Mouse (Mus musculus) embryonic facial prominence, embryonic 11.5 days (tissue): ENCODE data around the gene Abcg4. TPM values are rescaled to one million over a fixed set of nuclear protein-coding genes. Genes with fewer than 3 reads are reported as not detected.
A peak's percentile ranks its signal among the peaks of the same experiment; 100 is the strongest.

Source experiments
- ATAC-seq: fragments of 200-750 bp; cut with Nextera tagmentation; replicated peaks from 2 replicates; pipeline ENCODE4 v1.8.0; 2017; ENCODE audit warnings: low read depth; ENCODE audit not compliant: insufficient number of reproducible peaks, low FRiP score, low TSS enrichment
- DNase-seq: peaks from one replicate; pipeline ENCODE4 v3.0.0-alpha.2; 2015; ENCODE audit warnings: low spot score
- H3K27ac ChIP-seq: fragments of 300-500 bp; sonication (generic); replicated peaks from 2 replicates; pipeline ENCODE4 v1.5.1; 2014; ENCODE audit warnings: mild to moderate bottlenecking, low read depth, low read length, control low read depth
- H3K27me3 ChIP-seq: fragments of 300-500 bp; sonication (generic); 2 replicates; pipeline ENCODE4 v1.6.1; 2014; ENCODE audit warnings: mild to moderate bottlenecking, low read length, moderate library complexity, mixed read lengths; ENCODE audit not compliant: control insufficient read depth, insufficient read depth
- H3K36me3 ChIP-seq: fragments of 300-500 bp; sonication (generic); replicated peaks from 2 replicates; pipeline ENCODE4 v1.6.1; 2014; ENCODE audit warnings: low read depth, mild to moderate bottlenecking, low read length, moderate library complexity, mixed read lengths; ENCODE audit not compliant: control insufficient read depth, insufficient read depth
- H3K4me1 ChIP-seq: fragments of 300-500 bp; sonication (generic); 2 replicates; pipeline ENCODE4 v1.6.1; 2014; ENCODE audit warnings: low read length, mixed read lengths; ENCODE audit not compliant: control insufficient read depth, insufficient read depth
- H3K4me2 ChIP-seq: fragments of 300-500 bp; sonication (generic); 2 replicates; pipeline ENCODE4 v1.6.1; 2014; ENCODE audit warnings: low read depth, mild to moderate bottlenecking, control low read depth, low read length, moderate library complexity
- H3K4me3 ChIP-seq: fragments of 300-500 bp; sonication (generic); 2 replicates; pipeline ENCODE4 v1.5.1; 2014; ENCODE audit warnings: low read depth, low read length, control low read depth
- H3K9ac ChIP-seq: fragments of 300-500 bp; sonication (generic); replicated peaks from 2 replicates; pipeline ENCODE4 v1.6.1; 2014; ENCODE audit warnings: mild to moderate bottlenecking, control low read depth, low read length
- H3K9me3 ChIP-seq: fragments of 300-500 bp; sonication (generic); replicated peaks from 2 replicates; pipeline ENCODE4 v1.6.1; 2016; ENCODE audit warnings: mild to moderate bottlenecking, low read length, inconsistent platforms, mixed read lengths; ENCODE audit not compliant: control insufficient read depth
- WGBS: fragments of 180-500 bp; shearing (Covaris S2); extraction: QIAGEN DNeasy Blood & Tissue Kit; methylation state at CpG from one replicate; pipeline ENCODE4 v1.1.7; 2014; 5-methylcytosine and 5-hydroxymethylcytosine counted together
- polyA plus RNA-seq: library from polyadenylated mRNA; unstranded; fragments of >200 nt; fragmentation: Nextera tagmentation; extraction: Ambion mirVana; gene quantifications from 2 replicates; pipeline ENCODE4 v1.2.1, GENCODE M21; 2014

The Abcg4 gene
- polyA plus RNA-seq, 1 experiment from 2014 or later: 1.6 TPM

DNA sequence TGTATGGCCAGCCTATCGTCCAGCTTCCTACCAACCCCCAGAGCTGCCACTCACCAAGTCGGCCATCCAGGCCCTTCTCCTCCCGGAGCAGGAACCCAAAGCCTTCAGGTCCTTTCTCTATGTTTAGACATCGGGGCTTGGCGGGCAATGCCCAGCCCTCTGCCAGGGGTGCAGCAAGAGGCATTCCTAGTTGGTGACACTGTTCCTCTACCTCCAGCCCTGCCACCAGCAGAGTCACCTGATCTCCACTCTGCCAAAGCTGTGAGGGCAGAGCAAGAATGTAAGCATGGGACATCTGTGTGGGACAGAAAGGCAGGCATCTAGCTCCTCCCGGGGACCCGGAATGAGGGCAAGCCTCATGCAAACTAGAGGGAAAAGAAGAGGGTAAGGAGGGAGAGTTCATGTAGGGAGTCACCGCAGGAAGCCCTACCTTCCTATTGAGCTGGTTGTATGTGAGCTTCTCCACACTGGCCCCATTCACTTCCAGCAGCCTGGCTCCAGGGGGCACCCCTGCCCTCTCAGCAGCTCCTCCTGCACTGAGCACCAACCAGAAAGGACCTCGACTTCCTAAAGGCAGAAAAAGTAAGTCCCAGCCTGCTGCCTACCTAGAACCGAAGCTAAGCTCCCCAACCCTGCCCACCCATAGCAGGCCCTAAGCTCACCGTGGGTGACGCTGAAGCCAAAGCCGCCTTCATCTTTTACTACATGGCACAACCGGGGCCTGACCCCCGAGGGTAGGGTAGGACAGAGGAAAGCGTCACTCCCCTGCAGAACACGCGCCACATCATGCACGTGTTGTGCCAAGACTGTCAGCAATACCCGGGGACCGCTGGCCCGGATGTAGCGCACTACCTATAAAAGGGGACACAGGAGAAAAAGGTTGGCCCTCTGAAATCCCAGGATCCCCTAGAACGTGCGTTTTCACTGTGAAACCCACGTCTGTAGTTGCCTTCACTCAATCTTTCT is 39.0 kb downstream of the Abcg4 start:
- ATAC-seq: peak; percentile 78
- Histone ChIP-seq H3K9ac (no peak overlapping the region), H3K4me3 (no peak overlapping the region), H3K4me1 (no peaks in the 10 kb centered on the region), H3K36me3 (no peaks in the 10 kb centered on the region), H3K27me3 (no peaks in the 10 kb centered on the region), H3K27ac (no peak overlapping the region), H3K4me2 (no peak overlapping the region; the same call in 1 of the 2 replicates), H3K9me3 (no peaks in the 10 kb centered on the region)
- WGBS: 45% methylated on average over 26 of the region's 26 CpGs
- DNase-seq: peak; percentile 64

DNA sequence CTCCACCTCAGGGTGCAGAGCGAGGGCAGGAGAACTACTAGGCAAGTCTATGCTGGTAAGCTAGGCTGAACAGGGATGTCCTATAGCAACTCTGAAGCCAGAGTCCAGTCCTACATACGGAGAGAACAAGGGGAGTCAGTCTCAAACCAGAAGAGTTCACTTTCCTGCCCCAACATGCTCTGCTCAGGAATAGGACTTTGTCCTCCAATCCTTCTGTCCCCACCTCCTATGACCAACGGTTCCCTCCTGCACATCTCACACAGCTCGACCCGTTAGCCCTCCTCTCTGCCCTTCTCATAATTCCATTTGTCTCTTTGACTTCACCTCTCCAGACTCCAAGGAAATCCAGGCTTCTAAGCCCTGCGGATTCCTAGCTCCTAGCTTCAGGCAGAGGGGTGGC is 40.5 kb downstream of the Abcg4 start:
- Histone ChIP-seq H3K9me3 (no peaks in the 10 kb centered on the region), H3K4me1 (no peaks in the 10 kb centered on the region), H3K27me3 (no peaks in the 10 kb centered on the region), H3K36me3 (no peaks in the 10 kb centered on the region), H3K9ac (no peak overlapping the region), H3K4me2 (no peak overlapping the region), H3K27ac (no peak overlapping the region), H3K4me3 (no peak overlapping the region)
- no peak for DNase-seq
- ATAC-seq: no peak
- WGBS: 84% methylated on average over 6 of the region's 6 CpGs

DNA sequence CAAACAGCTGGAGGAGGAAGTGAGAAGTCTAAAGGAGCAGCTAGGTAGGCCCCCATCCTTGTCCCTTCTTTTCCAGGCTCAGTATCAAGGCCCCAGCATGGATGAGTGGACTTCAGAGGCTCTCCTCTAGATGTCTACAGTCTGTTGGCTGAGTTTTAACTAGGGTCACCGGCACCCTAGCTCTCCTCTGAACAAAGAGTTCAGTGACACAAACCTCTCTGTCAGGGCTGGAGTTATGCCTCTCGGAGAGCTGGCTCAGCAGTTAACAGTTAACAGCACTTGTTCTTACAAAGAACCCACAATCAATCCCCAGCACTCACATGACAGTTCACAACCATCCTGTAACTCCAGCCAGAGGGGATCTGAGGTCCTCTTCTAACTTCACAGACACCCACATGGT is 44.8 kb downstream of the Abcg4 start:
- H3K4me3 ChIP-seq: no peak overlapping the region
- DNase-seq: no peak
- H3K27me3 ChIP-seq: no peaks in the 10 kb centered on the region
- H3K4me2 ChIP-seq: no peak overlapping the region
- no peak overlapping the region for H3K27ac ChIP-seq
- H3K9ac ChIP-seq: no peak overlapping the region
- H3K36me3 ChIP-seq: no peaks in the 10 kb centered on the region
- ATAC-seq: no peak
- no peaks in the 10 kb centered on the region for H3K4me1 ChIP-seq
- no peaks in the 10 kb centered on the region for H3K9me3 ChIP-seq
- 32% methylated on average over 2 of the region's 2 CpGs for WGBS

DNA sequence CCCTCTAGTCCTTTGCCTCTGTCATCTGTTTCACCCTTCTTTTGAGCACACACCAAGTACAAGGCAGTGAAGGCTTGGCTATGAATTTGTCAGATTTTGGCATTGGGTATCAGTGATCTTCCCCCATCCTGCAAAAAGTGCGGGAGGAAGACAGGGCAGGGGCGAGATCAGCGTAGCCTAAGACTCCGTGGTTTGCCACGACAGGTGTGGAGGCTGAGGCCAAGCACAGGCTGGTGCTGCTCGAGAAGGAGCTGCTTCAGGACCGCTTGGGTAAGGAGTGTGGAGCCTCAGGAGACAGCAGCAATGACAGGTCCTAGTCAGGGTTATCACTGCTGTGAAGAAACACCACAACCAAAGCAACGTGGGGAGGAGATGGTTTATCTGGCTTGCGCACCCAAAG is 47.0 kb downstream of the Abcg4 start:
- no peak for DNase-seq
- no peaks in the 10 kb centered on the region for H3K27me3 ChIP-seq
- WGBS: 73% methylated on average over 9 of the region's 9 CpGs
- ATAC-seq: no peak
- no peak overlapping the region for H3K4me3 ChIP-seq
- no peak overlapping the region for H3K4me2 ChIP-seq
- no peaks in the 10 kb centered on the region for H3K36me3 ChIP-seq
- H3K9me3 ChIP-seq: no peaks in the 10 kb centered on the region
- H3K4me1 ChIP-seq: no peaks in the 10 kb centered on the region
- H3K27ac ChIP-seq: no peak overlapping the region
- no peak overlapping the region for H3K9ac ChIP-seq

DNA sequence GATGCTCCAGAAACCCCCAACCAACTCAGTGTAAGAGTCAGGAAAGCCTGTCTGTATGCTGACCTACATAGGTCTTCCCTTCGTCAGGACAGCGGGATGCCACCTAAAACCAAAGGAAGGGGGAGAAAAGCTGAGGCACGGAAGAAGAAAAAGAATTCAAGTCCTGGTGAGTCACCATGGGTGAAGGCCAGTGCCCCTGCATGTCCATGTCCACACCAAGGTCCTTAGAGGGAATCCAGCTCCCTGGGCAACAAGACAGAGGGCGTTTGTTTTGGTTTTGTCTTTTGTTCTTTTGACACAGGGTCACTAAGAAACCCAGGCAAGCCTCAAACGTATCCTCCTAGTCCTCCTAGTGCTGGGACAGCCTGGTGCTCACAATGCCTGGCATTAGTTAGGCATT is 47.5 kb downstream of the Abcg4 start:
- Histone ChIP-seq H3K36me3 (no peaks in the 10 kb centered on the region), H3K27ac (no peak overlapping the region), H3K4me1 (no peaks in the 10 kb centered on the region), H3K9ac (no peak overlapping the region), H3K9me3 (no peaks in the 10 kb centered on the region), H3K27me3 (no peaks in the 10 kb centered on the region), H3K4me3 (no peak overlapping the region), H3K4me2 (no peak overlapping the region)
- WGBS: 45% methylated on average over 5 of the region's 5 CpGs
- no peak for ATAC-seq
- DNase-seq: no peak

DNA sequence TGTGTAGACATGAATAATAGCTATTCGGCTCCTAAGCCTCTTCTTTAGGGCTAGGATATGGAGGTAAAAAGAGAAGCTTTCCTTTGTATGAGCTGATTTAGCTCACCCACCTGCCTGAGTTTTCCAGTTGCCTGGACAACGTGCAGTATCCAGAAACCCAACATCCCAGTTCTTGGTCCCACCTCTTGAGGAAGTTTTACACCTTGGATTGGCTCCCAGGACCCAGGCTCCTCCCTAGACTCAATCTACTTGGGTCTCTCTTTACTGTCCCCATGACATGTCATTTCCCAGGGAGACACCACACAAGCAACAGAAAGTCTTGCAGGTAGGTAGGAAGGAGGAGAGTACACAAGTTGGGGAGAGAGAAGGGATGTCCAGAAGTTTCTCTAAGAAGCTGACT is 48.0 kb downstream of the Abcg4 start, which contains the start of gene Ccdc153:
Gene Ccdc153, plus strand, starts transcription at position 278 of the 400 bp plus-strand sequence.
- WGBS: 52% methylated on average over 2 of the region's 2 CpGs
- Histone ChIP-seq H3K4me3 (no peak within 1 kb of the TSS), H3K4me1 (no peaks in the 10 kb centered on the region), H3K9ac (no peak within 1 kb of the TSS), H3K27me3 (no peaks in the 10 kb centered on the region), H3K27ac (no peak within 1 kb of the TSS), H3K4me2 (no peak within 1 kb of the TSS), H3K36me3 (no peaks in the 10 kb centered on the region), H3K9me3 (no peaks in the 10 kb centered on the region)
- DNase-seq (no peak), ATAC-seq (no peak)

DNA sequence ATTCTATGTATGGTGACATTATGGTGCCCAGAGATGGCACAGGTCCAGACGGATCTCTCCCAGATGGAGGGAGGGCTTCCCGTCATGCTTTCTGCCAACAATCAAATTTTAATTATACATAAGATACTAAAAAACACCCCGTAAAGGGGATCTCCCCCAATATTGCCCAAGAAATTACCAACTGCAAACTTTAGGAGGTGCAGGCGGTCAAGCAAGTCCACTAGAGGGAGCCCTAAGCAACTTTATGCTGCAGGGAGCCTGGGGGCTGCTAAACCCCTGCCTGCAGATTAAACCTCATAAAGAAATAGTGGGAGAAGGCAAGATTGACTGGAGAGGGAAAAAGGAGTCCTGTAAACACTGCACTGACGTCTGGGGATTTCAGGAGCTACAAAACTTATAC is 49.0 kb downstream of the Abcg4 start:
- WGBS: 15% methylated on average over 5 of the region's 5 CpGs
- DNase-seq: peak; percentile 89

DNA sequence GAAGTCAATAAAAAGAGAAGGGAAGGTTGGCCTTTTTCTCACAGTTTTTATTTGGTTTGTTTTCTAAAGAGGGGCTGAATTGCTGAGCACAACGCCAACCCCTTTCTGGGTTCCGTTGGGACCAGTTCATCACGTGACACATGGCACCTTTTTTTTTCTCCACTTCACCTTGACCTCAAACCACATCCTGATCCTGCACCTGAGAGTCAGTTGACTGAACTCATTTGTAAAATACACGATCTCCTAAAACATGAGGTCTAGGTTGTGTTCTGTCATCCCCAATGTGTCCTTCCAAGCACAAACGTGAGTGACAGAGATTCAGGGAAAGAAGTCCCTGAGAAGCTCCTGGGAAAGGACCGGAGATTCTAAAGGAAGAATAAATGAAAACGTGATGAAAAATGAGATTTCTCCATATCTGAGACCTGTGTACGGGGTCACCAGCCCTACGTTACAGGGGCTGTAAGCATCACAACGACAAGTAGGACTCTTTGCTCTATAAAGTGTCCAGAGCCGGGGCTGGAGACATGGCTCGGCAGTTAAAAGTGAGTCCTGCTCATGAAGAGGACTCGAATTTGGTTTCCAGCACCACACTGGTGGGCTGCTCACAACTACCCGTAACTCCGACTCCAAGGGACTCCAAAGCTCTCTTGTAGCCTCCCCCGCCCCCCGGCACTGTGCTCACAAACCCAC is 49.8 kb downstream of the Abcg4 start:
- Histone ChIP-seq H3K9ac (no peak overlapping the region), H3K9me3 (no peaks in the 10 kb centered on the region), H3K27me3 (no peaks in the 10 kb centered on the region), H3K27ac (no peak overlapping the region), H3K36me3 (no peaks in the 10 kb centered on the region), H3K4me2 (no peak overlapping the region), H3K4me3 (no peak overlapping the region), H3K4me1 (no peaks in the 10 kb centered on the region)
- DNase-seq (no peak), ATAC-seq (no peak)
- WGBS: 78% methylated on average over 17 of the region's 17 CpGs

More for the DNA sequence above, 49.0 kb downstream of the Abcg4 start:
- Histone ChIP-seq H3K27ac (no peak overlapping the region), H3K9me3 (no peaks in the 10 kb centered on the region), H3K36me3 (no peaks in the 10 kb centered on the region), H3K9ac (no peak overlapping the region), H3K4me1 (no peaks in the 10 kb centered on the region), H3K27me3 (no peaks in the 10 kb centered on the region), H3K4me3 (no peak overlapping the region), H3K4me2 (no peak overlapping the region)
- no peak for ATAC-seq
